Mouse (Mus musculus) gastrocnemius, postnatal 36 days (tissue): ENCODE measurements around the gene Omt2b. TPM values are rescaled to one million over a fixed set of nuclear protein-coding genes. Genes with fewer than 3 reads are reported as not detected.

ENCODE experiments used
- DNase-seq, 2 experiments: peaks; one replicate each; pipeline ENCODE4 v3.0.0; 2022
- intact Hi-C: fragments of 180-260 bp; cut with DNase I; formaldehyde crosslinking; loops from one replicate; pipeline ENCODE4 v1.15.1; 2025
- total RNA-seq, 2 experiments: library from RNA; stranded (reverse); gene quantifications; 2 replicates each; pipeline ENCODE4 v1.2.3; 2021

The Omt2b gene
- total RNA-seq, 2 experiments from 2014 or later, result not detected

- intact Hi-C loops, result no loop called here
- no peak for DNase-seq
These were observed 48.1 kb downstream of the Omt2b start for GRCm38 (mm10) chr9:78375486-78375885.

GRCm38 (mm10) chr9:78377546-78377945 is 50.2 kb downstream of the Omt2b start:
- intact Hi-C loops, result no loop called here

GRCm38 (mm10) chr9:78378113-78378785 is 50.9 kb downstream of the Omt2b start, which contains the start of gene Ooep:
TSS of gene Ooep (minus strand) at chr9:78378725.
- no peak for DNase-seq
- intact Hi-C loops, result no loop called here

More at GRCm38 (mm10) chr9:78377546-78377945, 50.2 kb downstream of the Omt2b start:
- no peak for DNase-seq

Other genes with a start within 250 kb of the Omt2b start
- gene Fbxo9, start 218.5 kb upstream of the Omt2b start, total RNA-seq, result 10 to 100 TPM; 52.0 to 62.9 TPM
- 1 to 10 TPM; 5.4 to 7.5 TPM for gene Ick, start 218.4 kb upstream of the Omt2b start, total RNA-seq
- gene Gsta4, start 144.8 kb upstream of the Omt2b start, total RNA-seq, result 10 to 100 TPM; 10.8 to 14.3 TPM
- not detected for gene Gsta1, start 96.9 kb upstream of the Omt2b start, total RNA-seq
- gene Gm3776, start 70.5 kb upstream of the Omt2b start, total RNA-seq, result not detected
- gene Gm10639, start 37.7 kb upstream of the Omt2b start, total RNA-seq, result not detected
- gene Omt2a, start 12.8 kb upstream of the Omt2b start, total RNA-seq, result not detected
- not detected for gene Gsta2, start 28.2 kb downstream of the Omt2b start, total RNA-seq
- gene Dppa5a, start 40.6 kb downstream of the Omt2b start, total RNA-seq, result not detected
- not detected for gene Ooep, start 51.1 kb downstream of the Omt2b start, total RNA-seq
- gene Ddx43, start 68.2 kb downstream of the Omt2b start, total RNA-seq, result not detected
- gene Cgas, start 115.6 kb downstream of the Omt2b start, total RNA-seq, result under 1 TPM in 1 of 2 experiments, not detected in 1; 0.17 TPM
- 10 to 100 TPM; 17.6 to 21.4 TPM for gene Mto1, start 120.6 kb downstream of the Omt2b start, total RNA-seq
- not detected for gene Gm17324, start 121.2 kb downstream of the Omt2b start, total RNA-seq
- 100 to 1,000 TPM; 496 to 538 TPM for gene Eef1a1, start 161.6 kb downstream of the Omt2b start, total RNA-seq